Mouse (Mus musculus): ENCODE results near the gene Slc4a3. TPM values are rescaled to one million over a fixed set of nuclear protein-coding genes. Genes with fewer than 3 reads are reported as not detected.

Slc4a3 gene
- total RNA-seq (2021): 100 to 1,000 TPM in 1 of 2 experiments, 10 to 100 TPM in 1; 99.2 to 120 TPM
- long read RNA-seq, experiment 1, full-length matches to known transcripts: 1 of 72 reads
- long read RNA-seq, experiment 1, partial matches to known transcripts: 43 of 72 reads
- long read RNA-seq, experiment 1, other reads (novel, unspliced or antisense): 28 of 72 reads
- long read RNA-seq, experiment 2, partial matches to known transcripts: 15 of 45 reads
- long read RNA-seq, experiment 2, other reads (novel, unspliced or antisense): 30 of 45 reads

GRCm38 (mm10) chr1:75545965-75546956 lies at the start of gene Slc4a3:
Gene Slc4a3 (plus strand): TSS chr1:75546266.
- peak; percentile 80 to 84 for DNase-seq

DNA sequence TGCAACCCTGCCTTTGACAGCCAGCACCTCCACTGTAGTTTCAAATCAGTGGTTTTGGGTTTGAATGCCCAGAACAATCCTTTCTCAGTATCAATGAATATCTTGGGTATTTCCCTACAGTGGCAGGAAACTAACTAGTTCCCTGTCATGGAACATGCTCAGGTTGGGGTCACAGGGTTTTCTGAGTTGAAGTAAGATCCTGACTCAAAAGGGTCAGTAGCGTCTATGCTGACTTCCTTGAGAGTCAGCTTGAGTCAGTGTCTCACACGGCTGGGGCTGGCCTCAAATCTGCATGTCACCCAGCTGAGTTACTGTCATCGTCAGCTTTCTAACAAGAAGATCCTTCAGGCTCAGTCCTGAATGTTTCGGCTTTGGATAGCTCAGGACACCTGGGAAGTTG lies 47.2 kb upstream of the Slc4a3 start:
- DNase-seq: no peak

GRCm38 (mm10) chr1:75499441-75499840 lies 46.6 kb upstream of the Slc4a3 start:
- no peak for DNase-seq

DNA sequence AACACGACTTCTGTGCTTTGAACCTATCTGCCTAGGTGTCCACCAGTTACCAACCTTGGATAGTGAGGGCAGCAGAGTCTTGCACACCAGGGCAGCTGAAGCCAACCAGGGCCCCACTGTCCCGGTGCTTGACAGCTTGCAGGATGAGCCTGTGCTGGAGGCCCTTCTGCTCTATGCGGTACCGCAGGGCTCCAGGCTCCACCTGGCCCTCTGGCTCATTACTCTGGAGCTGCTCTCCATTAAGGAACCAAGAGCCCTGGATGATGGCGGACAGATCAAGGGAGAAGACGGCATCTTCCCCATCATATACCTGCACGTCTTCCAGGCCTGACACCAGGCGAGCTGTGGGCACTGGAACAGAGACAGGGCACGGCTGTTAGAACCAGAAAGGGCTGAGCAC lies 44.2 kb upstream of the Slc4a3 start:
- no peak for DNase-seq

DNA sequence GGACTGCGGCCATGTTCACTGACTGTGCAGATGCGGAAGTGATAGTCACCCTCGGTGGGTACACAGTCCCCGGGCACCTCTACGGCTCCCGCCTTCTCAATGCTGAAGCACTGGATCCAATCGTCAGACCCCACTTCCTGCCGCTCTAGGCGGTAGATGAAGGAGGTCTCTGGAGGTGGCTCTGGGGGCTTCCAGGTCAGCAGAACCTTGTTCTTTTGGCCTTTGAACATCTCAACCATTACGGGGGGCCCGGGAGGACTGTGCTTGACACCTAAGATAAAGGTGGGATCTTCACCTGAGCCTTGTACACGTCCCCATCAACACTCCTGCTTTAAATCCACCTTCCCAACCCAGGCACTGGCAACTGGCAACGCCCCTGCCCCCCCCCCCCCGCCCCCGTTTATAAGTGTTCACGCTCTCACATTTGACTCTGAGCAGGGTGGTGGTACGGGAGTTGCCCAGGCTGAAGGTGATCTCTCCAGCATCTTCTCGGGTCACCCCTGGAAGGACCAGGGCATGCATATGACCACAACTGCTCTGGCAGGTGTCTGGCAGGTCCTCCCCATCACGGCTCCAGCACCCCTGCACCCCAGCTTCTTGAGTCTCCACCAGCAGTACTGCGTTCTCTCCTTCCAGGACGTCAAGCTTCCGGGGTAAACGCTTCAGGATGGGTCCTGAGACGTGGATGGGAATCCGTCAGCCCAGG lies 43.0 kb upstream of the Slc4a3 start:
- no peak for DNase-seq

- DNase-seq: peak; percentile 37 to 53
These were observed 42.5 kb upstream of the Slc4a3 start for GRCm38 (mm10) chr1:75503651-75503980.

GRCm38 (mm10) chr1:75504256-75505045 lies 41.6 kb upstream of the Slc4a3 start:
- DNase-seq: peak; percentile 27 to 31

DNA sequence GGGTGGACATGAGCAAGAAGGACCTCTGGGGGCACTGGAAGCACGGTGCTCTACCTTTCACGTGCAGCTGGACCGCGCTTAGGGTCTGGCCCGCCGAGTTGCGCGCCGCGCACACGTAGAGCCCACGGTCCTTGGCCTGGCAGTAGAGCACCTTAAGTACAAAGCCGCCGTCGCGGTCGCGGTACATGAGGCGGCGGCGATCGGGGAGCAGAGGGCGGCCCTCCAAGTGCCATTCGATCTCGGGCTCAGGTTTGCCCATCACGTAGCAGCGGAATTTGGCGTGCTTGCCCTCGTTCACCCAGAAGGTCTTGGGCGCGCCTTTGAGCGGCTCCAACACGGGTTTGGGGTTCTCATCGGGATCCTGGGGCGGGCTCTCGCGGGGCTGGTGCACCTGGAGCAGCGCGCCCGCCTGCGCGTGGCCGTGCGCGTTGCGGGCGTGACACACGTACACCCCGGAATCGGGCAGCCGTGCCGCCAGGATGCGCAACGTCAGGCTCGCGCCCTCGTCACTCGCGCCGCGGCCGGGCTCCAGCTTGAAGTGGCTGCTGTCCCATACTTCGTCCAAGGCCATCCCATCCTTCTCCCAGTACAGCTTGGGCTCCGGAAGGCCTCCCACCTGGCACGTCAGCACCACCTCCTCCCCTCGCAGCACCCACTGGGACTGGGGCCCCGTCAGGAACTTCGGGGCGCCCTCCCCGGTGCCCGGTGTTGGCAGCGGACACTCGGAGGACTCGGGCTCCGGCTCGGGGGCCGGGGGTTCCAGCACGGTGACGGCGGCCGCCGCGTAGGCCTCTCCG lies 40.7 kb upstream of the Slc4a3 start:
- DNase-seq: peak; percentile 85 to 88

DNA sequence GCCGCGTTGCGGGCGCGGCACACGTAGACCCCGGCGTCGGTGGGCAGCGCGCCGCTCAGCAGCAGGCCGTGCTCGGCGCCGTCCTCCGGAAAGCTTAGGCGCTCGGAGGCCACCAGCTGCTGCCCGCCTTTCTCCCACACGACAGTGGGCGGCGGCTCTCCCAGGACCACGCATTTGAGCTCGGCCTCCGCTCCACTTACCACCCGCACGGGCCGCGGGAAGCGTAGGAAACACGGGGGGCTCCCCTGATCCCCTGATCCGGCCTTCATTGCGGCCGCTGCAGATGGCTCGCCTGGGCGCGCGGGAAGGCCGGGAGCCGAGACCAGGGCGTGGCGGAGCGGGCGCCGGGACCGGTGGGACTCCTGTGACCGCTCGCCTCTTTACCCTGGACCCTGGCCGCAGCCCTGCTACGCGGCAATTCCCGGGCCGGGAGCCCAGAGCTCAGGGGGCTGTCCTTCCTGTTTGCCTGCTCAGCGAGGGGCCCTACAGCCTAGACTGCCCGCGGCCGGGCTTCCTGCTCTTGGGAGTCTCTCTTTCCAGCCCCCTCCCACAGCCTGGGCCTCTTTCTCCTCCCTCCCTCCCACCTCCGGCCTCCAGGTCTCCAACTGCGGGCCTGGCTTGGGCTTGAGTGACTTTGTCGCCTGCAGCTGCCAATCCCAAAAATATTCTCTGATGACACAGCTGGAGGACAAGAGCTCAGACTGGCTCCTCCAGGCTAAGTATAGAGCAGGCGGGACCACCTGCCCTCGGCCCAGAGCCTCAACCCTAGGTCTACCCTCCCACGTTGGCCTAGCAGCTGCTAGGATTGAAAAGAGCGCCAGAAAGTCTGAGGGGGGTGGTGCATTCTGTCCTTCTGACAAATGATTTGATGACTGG lies 39.9 kb upstream of the Slc4a3 start, which contains the start of gene Obsl1:
Gene Obsl1 (minus strand): TSS at position 497 of the 876 bp plus-strand sequence.
- DNase-seq: peak; percentile 60 to 73

DNA sequence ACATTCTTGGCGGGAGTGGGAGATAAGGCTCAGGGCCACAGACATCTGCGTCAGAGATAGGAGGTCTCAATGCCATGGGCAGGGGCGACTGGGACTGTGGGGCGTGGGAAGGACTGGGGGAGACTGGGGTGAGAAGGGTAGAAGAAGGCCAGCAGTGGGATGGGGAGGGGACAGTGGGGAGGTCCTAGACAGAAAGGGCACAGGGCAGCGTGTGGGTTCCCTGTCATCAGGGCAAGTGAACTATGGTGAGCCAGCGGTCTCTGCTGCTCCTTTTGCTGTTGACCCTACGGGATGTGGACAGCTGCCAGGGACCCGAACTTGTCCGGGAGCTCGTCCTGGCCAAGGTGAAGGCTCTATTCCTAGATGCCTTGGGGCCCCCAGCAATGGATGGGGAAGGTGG lies 39.1 kb upstream of the Slc4a3 start, which contains the start of gene Inha:
Gene Inha (plus strand): TSS at position 72 of the 400 bp plus-strand sequence.
- peak; percentile 36 to 42 for DNase-seq

GRCm38 (mm10) chr1:75509586-75509985 lies 36.5 kb upstream of the Slc4a3 start:
- peak; percentile 31 to 42 for DNase-seq

DNA sequence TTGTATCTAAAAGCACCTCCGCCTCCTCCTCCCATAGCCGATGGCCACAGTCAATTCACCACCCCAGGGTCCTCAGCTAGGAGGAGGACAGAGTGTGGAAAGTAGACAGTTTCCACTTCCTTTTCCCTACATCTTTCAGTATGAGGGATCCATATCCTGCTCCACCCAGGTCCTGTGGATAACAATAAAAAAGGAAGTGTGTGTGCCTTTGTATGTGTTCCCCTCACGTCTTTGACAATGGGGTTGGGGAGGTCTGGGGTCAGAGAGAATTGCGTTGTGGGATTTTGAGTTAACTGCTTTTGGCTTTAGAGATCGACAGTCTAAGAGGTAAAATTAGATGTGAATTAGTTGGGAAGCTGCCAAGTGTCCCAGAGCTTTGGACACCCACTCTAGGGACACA lies 35.9 kb upstream of the Slc4a3 start:
- DNase-seq: no peak

DNA sequence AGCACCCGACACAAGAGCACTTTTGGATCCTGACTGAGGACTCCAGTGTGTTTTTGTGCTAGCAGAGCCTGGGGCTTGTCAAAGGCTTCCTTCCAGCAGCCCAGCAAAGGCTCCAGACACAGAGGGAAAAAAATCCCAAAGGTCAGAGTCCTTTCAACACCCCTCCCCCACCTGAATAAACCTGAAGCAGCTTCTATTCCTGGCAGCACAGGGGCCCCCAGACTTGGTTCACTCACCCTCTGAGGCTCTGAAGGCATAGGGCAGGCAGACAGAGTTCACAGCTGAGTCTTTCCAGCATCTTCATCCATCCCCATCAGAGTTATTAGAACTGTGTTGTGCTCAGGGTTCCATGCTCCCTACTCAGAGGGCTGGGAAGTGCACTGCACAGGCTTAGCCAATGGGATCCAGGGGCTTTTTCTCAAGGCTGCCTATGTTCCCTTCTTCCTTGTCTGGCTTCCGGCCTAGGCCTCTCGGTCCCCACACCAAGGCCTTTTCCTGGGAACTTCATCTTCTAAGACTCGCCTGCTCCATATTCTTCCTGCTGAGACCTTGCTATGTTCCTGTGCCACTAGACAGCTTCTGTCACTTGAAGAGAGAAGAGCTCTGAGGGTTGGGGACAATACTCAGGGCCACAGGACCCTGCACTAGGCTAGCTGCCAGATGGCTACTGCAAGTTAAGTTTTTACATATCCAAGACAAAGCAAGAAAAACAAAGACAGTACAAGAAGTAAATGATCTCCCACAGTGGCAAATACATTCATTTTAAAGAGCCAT lies 34.4 kb upstream of the Slc4a3 start:
- DNase-seq: no peak

DNA sequence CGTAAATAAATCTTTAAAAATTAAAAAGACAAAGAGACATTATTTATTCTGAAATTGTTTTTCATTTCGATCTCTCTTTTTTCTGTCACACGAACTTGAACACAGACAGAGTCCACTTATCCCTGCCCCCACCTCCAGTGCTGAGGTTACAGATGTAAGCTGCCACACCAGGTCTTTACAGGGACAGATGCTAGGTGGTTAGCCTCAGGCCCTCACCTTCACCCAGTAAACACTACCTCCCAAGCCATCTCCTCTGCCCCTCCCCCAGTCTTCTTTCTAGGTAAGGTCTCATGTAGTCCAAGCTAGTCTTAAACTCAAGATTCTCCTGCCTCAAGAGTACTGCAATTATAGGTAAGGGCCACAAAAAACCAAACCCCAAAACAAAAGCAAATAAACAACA lies 33.5 kb upstream of the Slc4a3 start:
- DNase-seq: no peak

GRCm38 (mm10) chr1:75516703-75517380 lies 29.2 kb upstream of the Slc4a3 start:
- DNase-seq: peak; percentile 48 to 50

- DNase-seq: no peak
These were observed 28.1 kb upstream of the Slc4a3 start for GRCm38 (mm10) chr1:75517984-75518383.

GRCm38 (mm10) chr1:75518427-75518826 lies 27.6 kb upstream of the Slc4a3 start:
- DNase-seq: no peak

- peak; percentile 59 to 65 for DNase-seq
These were observed 26.5 kb upstream of the Slc4a3 start for GRCm38 (mm10) chr1:75519576-75519975.

All from adrenal gland, postnatal 36 days (tissue).